Mouse (Mus musculus) C2C12 (cell line): Measurements from ENCODE around the gene Musk.

Experiments
- CTCF ChIP-seq: IDR thresholded peaks from one replicate; pipeline ENCODE4 v1.5.1; 2011; ENCODE audit not compliant: control insufficient read depth, insufficient read depth, insufficient read length
- MAX ChIP-seq: IDR thresholded peaks from one replicate; pipeline ENCODE4 v1.6.1; 2011; ENCODE audit warnings: mild to moderate bottlenecking, control low read depth
- MYOD1 ChIP-seq: IDR thresholded peaks from one replicate; pipeline ENCODE4 v1.6.1; 2011; ENCODE audit warnings: low read depth; ENCODE audit not compliant: control insufficient read depth, insufficient read length
- USF1 ChIP-seq: IDR thresholded peaks from one replicate; pipeline ENCODE4 v1.6.1; 2011; ENCODE audit warnings: low read depth, mild to moderate bottlenecking, control low read depth, moderate library complexity

- no peak for TF ChIP-seq USF1
- no peak for TF ChIP-seq MAX
- no peak for TF ChIP-seq CTCF
- no peak for TF ChIP-seq MYOD1
Observed at GRCm38 (mm10) chr4:58304564-58304963, 18.8 kb downstream of the Musk start.
